Mouse (Mus musculus): Measurements from ENCODE around the gene Gm8947. TPM values are rescaled to one million over a fixed set of nuclear protein-coding genes. Genes with fewer than 3 reads are reported as not detected.
"Not testable (repeated sequence)": the region's sequence is repeated elsewhere in the genome, so short reads cannot be mapped to it uniquely, and the experiment has no call there.

The Gm8947 gene
- polyA plus RNA-seq, 1 experiment from 2014 or later: not detected

GRCm38 (mm10) chr1:151192739-151193138 lies 563 bp downstream of the Gm8947 start:
- not testable (repeated sequence) for H3K9ac ChIP-seq (ENCODE audit: low read depth, low read length); H3K4me2 ChIP-seq (replicated peaks; ENCODE audit: low read depth, low read length); H3K27ac ChIP-seq (ENCODE audit: low read depth, low read length); DNase-seq (ENCODE audit: low spot score); H3K4me1 ChIP-seq (replicated peaks; ENCODE audit: control insufficient read depth, insufficient read depth, low read length); H3K4me3 ChIP-seq (ENCODE audit: low read depth, low read length); ATAC-seq (ENCODE audit: low FRiP score); H3K36me3 ChIP-seq (ENCODE audit: control insufficient read depth, insufficient read depth, low read length); H3K9me3 ChIP-seq (ENCODE audit: control insufficient read depth, low read length); H3K27me3 ChIP-seq (ENCODE audit: control insufficient read depth, insufficient read depth, low read length)
- WGBS: 95% methylated on average over 13 of the region's 15 CpGs

GRCm38 (mm10) chr1:151195986-151196385 lies 3.8 kb downstream of the Gm8947 start:
- not testable (repeated sequence) for ATAC-seq (ENCODE audit: low FRiP score); H3K9me3 ChIP-seq (ENCODE audit: control insufficient read depth, low read length); H3K4me3 ChIP-seq (ENCODE audit: low read depth, low read length); H3K36me3 ChIP-seq (ENCODE audit: control insufficient read depth, insufficient read depth, low read length); H3K9ac ChIP-seq (ENCODE audit: low read depth, low read length); H3K27me3 ChIP-seq (ENCODE audit: control insufficient read depth, insufficient read depth, low read length); H3K27ac ChIP-seq (ENCODE audit: low read depth, low read length); DNase-seq (ENCODE audit: low spot score); H3K4me1 ChIP-seq (replicated peaks; ENCODE audit: control insufficient read depth, insufficient read depth, low read length); H3K4me2 ChIP-seq (replicated peaks; ENCODE audit: low read depth, low read length)
- 72% methylated on average over 4 of the region's 4 CpGs for WGBS

GRCm38 (mm10) chr1:151196690-151197089 lies 4.5 kb downstream of the Gm8947 start:
- WGBS: 87% methylated on average over 3 of the region's 3 CpGs
- not testable (repeated sequence) for ATAC-seq (ENCODE audit: low FRiP score); H3K9ac ChIP-seq (ENCODE audit: low read depth, low read length); H3K4me3 ChIP-seq (ENCODE audit: low read depth, low read length); H3K4me2 ChIP-seq (replicated peaks; ENCODE audit: low read depth, low read length); H3K27me3 ChIP-seq (ENCODE audit: control insufficient read depth, insufficient read depth, low read length); H3K9me3 ChIP-seq (ENCODE audit: control insufficient read depth, low read length); DNase-seq (ENCODE audit: low spot score); H3K36me3 ChIP-seq (ENCODE audit: control insufficient read depth, insufficient read depth, low read length); H3K4me1 ChIP-seq (replicated peaks; ENCODE audit: control insufficient read depth, insufficient read depth, low read length); H3K27ac ChIP-seq (ENCODE audit: low read depth, low read length)

- not testable (repeated sequence) for H3K27ac ChIP-seq (ENCODE audit: low read depth, low read length); DNase-seq (ENCODE audit: low spot score); H3K27me3 ChIP-seq (ENCODE audit: control insufficient read depth, insufficient read depth, low read length); H3K36me3 ChIP-seq (ENCODE audit: control insufficient read depth, insufficient read depth, low read length); H3K9me3 ChIP-seq (ENCODE audit: control insufficient read depth, low read length); H3K4me1 ChIP-seq (replicated peaks; ENCODE audit: control insufficient read depth, insufficient read depth, low read length); H3K4me2 ChIP-seq (replicated peaks; ENCODE audit: low read depth, low read length); H3K9ac ChIP-seq (ENCODE audit: low read depth, low read length); H3K4me3 ChIP-seq (ENCODE audit: low read depth, low read length); ATAC-seq (ENCODE audit: low FRiP score)
- WGBS: 100% methylated on average over 1 of the region's 4 CpGs
Measured at GRCm38 (mm10) chr1:151198120-151198519, 5.9 kb downstream of the Gm8947 start, which contains the start of gene Gm47995. TSS of gene Gm47995 (plus strand) at chr1:151198448.

GRCm38 (mm10) chr1:151200620-151201019 lies 8.4 kb downstream of the Gm8947 start:
- H3K36me3 ChIP-seq (ENCODE audit: control insufficient read depth, insufficient read depth, low read length); H3K4me3 ChIP-seq (ENCODE audit: low read depth, low read length); ATAC-seq (ENCODE audit: low FRiP score); H3K4me2 ChIP-seq (replicated peaks; ENCODE audit: low read depth, low read length); H3K27me3 ChIP-seq (ENCODE audit: control insufficient read depth, insufficient read depth, low read length); H3K4me1 ChIP-seq (replicated peaks; ENCODE audit: control insufficient read depth, insufficient read depth, low read length); H3K27ac ChIP-seq (ENCODE audit: low read depth, low read length); H3K9ac ChIP-seq (ENCODE audit: low read depth, low read length); DNase-seq (ENCODE audit: low spot score); H3K9me3 ChIP-seq (ENCODE audit: control insufficient read depth, low read length): not testable (repeated sequence)

- not testable (repeated sequence) for DNase-seq (ENCODE audit: low spot score); H3K27me3 ChIP-seq (ENCODE audit: control insufficient read depth, insufficient read depth, low read length); ATAC-seq (ENCODE audit: low FRiP score); H3K27ac ChIP-seq (ENCODE audit: low read depth, low read length); H3K4me1 ChIP-seq (replicated peaks; ENCODE audit: control insufficient read depth, insufficient read depth, low read length); H3K9me3 ChIP-seq (ENCODE audit: control insufficient read depth, low read length); H3K36me3 ChIP-seq (ENCODE audit: control insufficient read depth, insufficient read depth, low read length); H3K9ac ChIP-seq (ENCODE audit: low read depth, low read length); H3K4me3 ChIP-seq (ENCODE audit: low read depth, low read length); H3K4me2 ChIP-seq (replicated peaks; ENCODE audit: low read depth, low read length)
- WGBS: 81% methylated on average over 3 of the region's 5 CpGs
Measured at GRCm38 (mm10) chr1:151202771-151203170, 10.6 kb downstream of the Gm8947 start.

GRCm38 (mm10) chr1:151203818-151204217 lies 11.6 kb downstream of the Gm8947 start, which contains the start of gene 3110040M04Rik:
TSS of gene 3110040M04Rik (plus strand) at chr1:151204121.
- DNase-seq (ENCODE audit: low spot score); H3K4me1 ChIP-seq (replicated peaks; ENCODE audit: control insufficient read depth, insufficient read depth, low read length); H3K4me2 ChIP-seq (replicated peaks; ENCODE audit: low read depth, low read length); H3K9me3 ChIP-seq (ENCODE audit: control insufficient read depth, low read length); H3K36me3 ChIP-seq (ENCODE audit: control insufficient read depth, insufficient read depth, low read length); H3K4me3 ChIP-seq (ENCODE audit: low read depth, low read length); H3K27ac ChIP-seq (ENCODE audit: low read depth, low read length); H3K27me3 ChIP-seq (ENCODE audit: control insufficient read depth, insufficient read depth, low read length); ATAC-seq (ENCODE audit: low FRiP score); H3K9ac ChIP-seq (ENCODE audit: low read depth, low read length): not testable (repeated sequence)
- no CpG with 5 or more reads among the region's 6 CpGs for WGBS

- not testable (repeated sequence) for H3K27ac ChIP-seq (ENCODE audit: low read depth, low read length); H3K27me3 ChIP-seq (ENCODE audit: control insufficient read depth, insufficient read depth, low read length); H3K9ac ChIP-seq (ENCODE audit: low read depth, low read length); H3K9me3 ChIP-seq (ENCODE audit: control insufficient read depth, low read length); H3K36me3 ChIP-seq (ENCODE audit: control insufficient read depth, insufficient read depth, low read length); H3K4me3 ChIP-seq (ENCODE audit: low read depth, low read length); H3K4me2 ChIP-seq (replicated peaks; ENCODE audit: low read depth, low read length); H3K4me1 ChIP-seq (replicated peaks; ENCODE audit: control insufficient read depth, insufficient read depth, low read length); DNase-seq (ENCODE audit: low spot score)
- 81% methylated on average over 3 of the region's 5 CpGs for WGBS
- ATAC-seq (ENCODE audit: low FRiP score): peak; percentile 47; the same call in 1 of the 2 replicates
Measured at GRCm38 (mm10) chr1:151208493-151208892, 16.3 kb downstream of the Gm8947 start.

- not testable (repeated sequence) for H3K9ac ChIP-seq (ENCODE audit: low read depth, low read length); H3K36me3 ChIP-seq (ENCODE audit: control insufficient read depth, insufficient read depth, low read length); DNase-seq (ENCODE audit: low spot score); H3K9me3 ChIP-seq (ENCODE audit: control insufficient read depth, low read length); H3K4me3 ChIP-seq (ENCODE audit: low read depth, low read length); ATAC-seq (ENCODE audit: low FRiP score); H3K4me2 ChIP-seq (replicated peaks; ENCODE audit: low read depth, low read length); H3K27me3 ChIP-seq (ENCODE audit: control insufficient read depth, insufficient read depth, low read length); H3K4me1 ChIP-seq (replicated peaks; ENCODE audit: control insufficient read depth, insufficient read depth, low read length); H3K27ac ChIP-seq (ENCODE audit: low read depth, low read length)
Measured at GRCm38 (mm10) chr1:151208944-151209343, 16.8 kb downstream of the Gm8947 start.
